Mouse (Mus musculus) brain, adult 2 months (tissue): Measurements from ENCODE around the gene Mrrf.

Source experiments
- DNase-seq: peaks from one replicate; pipeline ENCODE4 v3.0.0; 2011; ENCODE audit warnings: low read depth, low spot score

The Mrrf gene

GRCm38 (mm10) chr2:36200813-36201212, 64.6 kb downstream of the Mrrf start:
- DNase-seq: no peak

DNA sequence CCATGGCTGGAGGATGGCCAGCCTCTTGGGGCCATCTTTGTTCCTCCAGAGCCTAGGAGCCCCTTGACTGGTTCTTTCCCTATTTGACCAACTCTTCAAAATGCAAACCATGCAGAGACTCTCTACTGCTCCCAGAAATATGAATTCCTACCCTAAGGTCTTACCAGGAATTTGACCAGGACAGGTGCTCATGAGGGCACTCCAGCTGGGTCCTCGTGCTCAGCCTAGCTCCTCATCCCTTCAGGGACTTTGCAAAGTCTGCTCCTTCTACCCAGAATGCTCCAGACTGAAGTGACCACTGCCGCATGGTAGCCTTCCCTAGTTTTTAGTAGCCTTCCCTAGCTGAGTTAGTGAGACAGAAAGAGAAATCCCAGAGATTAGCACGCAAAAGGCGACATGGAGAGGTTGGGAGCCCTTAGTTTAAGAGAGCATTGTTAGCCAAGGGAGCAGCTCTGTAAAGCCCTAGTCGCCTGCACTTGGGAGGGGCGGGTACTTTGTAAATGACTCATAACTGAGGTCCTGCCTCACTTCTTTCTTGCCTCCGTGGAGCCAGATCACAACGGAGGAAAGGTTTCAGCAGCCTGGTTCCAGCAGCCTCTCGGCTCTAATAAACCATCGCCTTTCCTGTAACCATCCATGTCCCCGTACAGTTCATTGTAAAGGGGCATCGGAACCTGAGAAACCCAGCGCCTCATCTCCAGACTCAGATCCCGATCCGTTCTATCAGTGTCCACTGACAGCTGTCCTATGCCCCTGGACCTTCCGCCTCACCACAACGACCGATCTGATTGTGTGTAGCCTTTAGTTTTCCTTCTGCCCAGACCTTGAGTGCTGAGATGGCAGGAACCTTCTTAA, 65.8 kb downstream of the Mrrf start:
- DNase-seq: peak; percentile 41

DNA sequence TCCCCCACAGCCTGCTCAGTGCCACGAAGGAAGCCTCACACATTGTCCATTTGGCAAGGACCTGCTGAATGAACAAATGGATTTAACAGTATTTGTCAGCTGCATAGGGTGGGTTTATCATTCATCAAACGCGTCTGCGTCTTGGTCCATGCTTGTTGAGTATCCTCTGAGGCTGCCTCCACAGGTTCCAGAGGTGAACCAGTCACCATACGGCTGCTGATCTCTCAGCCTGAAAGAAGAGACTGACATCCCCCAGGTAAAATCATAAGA, 66.4 kb downstream of the Mrrf start:
- no peak for DNase-seq

- peak; percentile 72 for DNase-seq
Observed at GRCm38 (mm10) chr2:36203011-36203825, 67.0 kb downstream of the Mrrf start.

GRCm38 (mm10) chr2:36204595-36204994, 68.4 kb downstream of the Mrrf start:
- DNase-seq: no peak

- no peak for DNase-seq
Observed at GRCm38 (mm10) chr2:36207071-36207470, 70.9 kb downstream of the Mrrf start.

DNA sequence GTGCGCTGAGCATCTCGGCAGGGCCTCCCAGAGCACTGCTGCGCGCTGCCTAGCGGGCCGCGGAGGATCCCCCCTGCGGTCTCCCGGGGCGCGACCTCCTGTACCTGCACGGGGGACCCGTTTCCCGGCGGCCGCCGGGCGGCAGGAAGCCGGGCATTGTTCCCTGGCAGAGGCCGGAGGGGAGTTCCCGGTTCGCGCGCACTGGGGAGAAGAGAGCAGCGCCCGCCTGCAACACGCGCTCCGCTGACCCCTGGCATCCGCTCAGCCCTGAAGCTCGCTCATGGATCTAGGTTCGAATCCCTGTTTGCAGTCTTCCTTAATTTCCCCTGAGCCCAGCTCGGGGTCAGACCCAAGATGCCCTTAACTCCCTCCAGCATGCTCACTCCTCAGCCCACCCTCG, 74.6 kb downstream of the Mrrf start:
- DNase-seq: no peak

DNA sequence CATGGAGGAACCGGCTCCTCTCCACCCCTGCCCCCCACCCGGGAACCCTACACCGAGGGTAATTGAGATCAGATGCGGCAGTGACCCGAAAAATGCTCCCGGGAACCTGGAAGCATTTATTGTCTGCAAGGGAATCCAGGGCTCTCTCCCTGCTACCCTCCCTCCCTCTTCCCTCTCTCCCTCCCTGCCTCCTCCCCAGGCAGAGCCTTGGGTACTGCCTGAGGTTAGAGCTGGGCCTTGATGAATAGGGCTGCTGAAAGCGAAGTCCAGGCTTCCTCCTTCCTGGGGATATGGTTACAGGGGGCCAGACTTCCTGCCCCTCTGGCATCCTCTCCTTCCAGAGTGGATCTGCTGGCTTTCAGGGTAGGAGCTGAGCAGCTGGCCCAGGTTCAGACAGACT, 75.6 kb downstream of the Mrrf start:
- no peak for DNase-seq

DNA sequence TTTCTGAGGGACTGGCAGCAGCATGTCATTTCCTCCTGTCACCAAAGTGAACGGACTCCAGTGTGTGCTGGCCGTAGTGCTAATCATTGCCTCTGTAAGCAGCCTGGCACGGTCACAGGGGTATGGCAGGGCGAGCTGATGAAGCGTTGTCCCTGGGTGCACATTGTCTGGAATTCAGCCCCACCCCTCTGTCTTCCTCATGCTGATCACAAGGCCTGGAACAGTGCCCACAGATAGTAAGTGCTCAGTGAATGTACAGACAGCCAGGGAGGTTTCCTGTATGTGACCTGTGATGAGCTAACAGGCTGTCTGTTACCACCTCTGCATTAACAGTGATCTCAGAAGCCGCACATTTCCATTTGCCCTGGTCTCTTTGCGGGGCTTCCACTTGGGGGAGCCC, 76.9 kb downstream of the Mrrf start:
- DNase-seq: no peak

- peak; percentile 88 for DNase-seq
Observed at GRCm38 (mm10) chr2:36214023-36214422, 77.8 kb downstream of the Mrrf start.

DNA sequence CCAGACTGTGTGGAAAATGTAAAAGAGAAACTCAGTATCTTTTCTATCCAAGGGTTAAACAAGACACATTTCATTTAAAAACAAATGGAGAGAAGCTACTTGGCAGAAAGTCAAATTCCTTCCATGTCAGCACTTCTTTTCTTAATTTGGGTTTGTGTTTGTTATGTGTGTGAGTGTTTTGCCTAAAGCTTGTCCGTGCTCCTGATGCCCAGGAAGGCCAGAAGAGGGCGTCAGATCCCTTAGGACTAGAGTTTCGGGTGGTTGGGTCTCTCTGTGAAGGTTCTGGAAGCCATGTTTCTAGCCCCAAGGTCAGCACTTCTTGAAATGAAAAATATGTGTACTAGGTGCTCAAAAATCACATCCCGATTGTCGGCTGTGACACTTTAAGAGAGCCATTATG, 78.2 kb downstream of the Mrrf start:
- DNase-seq: peak; percentile 48

DNA sequence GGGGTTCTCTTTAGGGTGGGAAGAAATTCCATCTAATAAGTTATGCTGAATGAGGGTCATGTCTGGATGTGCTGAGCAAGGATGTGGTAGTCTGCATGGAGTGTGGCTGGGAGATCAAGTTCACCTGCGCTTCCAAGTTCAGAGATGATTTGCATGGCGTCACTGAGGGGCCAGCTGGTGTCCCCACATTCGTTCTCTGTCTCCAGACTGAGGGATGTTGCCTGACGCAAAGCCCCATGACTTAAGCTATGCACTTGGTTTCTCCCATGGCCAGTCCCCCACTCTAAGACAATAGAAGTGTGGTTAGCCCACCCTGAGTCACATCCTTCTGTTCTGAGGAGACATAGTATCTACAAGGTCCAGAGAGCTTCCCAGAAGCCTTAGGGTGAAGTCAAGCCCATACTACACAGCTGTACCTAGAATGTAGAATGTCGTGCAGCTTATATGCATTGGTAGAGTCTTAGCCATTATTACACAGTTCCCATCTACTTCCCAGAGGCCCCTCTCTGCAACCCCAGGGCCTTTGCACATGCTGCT, 79.1 kb downstream of the Mrrf start:
- no peak for DNase-seq

GRCm38 (mm10) chr2:36216546-36216945, 80.4 kb downstream of the Mrrf start:
- no peak for DNase-seq

GRCm38 (mm10) chr2:36216953-36217573, 80.9 kb downstream of the Mrrf start:
- peak; percentile 30 for DNase-seq

DNA sequence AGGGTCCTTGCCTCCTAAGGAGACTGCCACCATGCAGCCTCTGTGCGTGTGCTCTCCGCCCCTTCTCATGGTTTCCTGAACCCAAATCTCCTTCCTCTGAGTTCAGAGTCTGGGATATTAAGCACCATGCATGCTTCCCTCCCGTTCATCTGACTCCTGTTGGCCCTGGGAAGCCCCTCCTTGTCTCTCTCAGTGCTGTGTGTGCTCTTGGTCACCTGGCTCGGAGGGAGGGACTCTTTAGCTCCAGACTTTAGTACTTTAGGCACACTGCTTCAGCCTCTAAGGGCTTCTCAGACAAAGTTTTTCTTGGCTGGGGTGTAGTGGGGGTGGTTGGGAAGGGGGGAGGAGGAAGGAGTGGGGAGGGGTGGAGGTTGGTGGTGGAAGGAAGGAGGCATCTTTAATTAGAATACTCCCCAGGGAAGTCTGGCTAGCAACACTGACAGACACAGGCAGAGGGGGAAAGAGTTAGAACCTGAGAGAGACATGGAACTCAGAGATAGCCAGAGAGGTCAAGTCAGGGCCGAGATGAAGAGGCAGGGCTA, 81.6 kb downstream of the Mrrf start:
- DNase-seq: no peak

GRCm38 (mm10) chr2:36220106-36220505, 83.9 kb downstream of the Mrrf start:
- DNase-seq: no peak

DNA sequence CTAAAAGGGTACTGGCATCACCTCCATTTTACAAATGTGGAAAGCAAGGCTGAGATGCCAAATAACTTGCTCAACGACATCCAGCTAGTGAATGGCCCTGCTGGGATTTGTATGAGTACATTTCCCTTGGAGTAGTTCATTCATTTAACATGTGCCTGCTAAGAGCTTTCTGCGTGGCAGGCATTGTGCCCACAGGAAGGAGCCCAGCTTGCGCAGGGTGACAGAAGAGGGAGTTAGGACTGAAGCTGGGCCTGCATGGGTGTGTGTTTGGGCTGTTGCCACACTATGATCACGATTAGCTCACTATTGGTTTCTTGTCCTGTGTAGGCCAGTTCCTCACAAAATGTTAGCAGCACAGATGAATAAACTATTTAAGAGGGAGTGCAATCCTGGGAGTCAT, 84.7 kb downstream of the Mrrf start:
- DNase-seq: peak; percentile 57

- peak; percentile 56 for DNase-seq
Observed at GRCm38 (mm10) chr2:36222168-36222848, 86.1 kb downstream of the Mrrf start.

DNA sequence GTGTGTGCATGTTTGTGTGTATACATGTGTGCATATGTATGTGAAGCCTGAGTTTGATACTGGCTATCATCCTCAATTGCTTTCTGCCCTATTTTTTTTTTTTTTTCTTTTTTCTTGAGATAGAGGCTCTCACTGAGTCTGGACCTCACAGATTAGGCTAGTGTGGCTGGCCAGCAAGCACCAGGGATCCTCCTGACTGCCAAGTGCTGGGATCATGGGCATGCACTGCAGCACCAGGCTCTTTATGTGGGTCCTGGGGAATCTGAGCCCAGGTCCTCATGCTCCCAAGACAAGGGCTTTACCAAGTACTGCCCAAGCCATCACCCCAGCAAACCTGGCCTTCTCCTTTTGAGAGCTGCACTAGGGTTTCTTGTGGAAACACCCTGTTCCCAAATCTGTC, 87.2 kb downstream of the Mrrf start:
- DNase-seq: no peak

DNA sequence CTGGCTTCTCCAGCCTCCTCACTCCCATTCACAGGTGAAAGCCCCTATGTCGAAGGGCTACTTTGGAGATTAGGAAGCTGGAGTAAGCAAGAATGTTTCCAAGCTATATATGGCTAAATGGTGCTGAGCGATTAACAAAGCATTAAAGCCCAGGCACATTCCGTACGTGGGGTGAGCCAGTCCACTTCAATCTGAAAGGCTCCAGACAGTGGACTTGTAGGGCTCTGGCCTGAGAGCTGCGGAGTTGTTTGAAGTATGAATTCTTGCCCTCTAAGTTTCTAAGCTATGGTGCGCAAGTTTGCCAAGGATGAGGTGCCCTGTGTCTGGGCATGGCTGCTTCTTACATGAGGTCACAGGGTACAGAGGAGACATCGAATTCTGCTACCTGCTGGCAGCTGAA, 88.0 kb downstream of the Mrrf start:
- DNase-seq: no peak

GRCm38 (mm10) chr2:36224599-36224998, 88.4 kb downstream of the Mrrf start:
- DNase-seq: peak; percentile 71

- peak; percentile 53 for DNase-seq
Observed at GRCm38 (mm10) chr2:36230366-36230765, 94.2 kb downstream of the Mrrf start, which contains the start of gene Ptgs1. Gene Ptgs1, plus strand, starts transcription at chr2:36230426.
